Mouse (Mus musculus) cerebellum, postnatal 14 days (tissue): Measurements from ENCODE around the gene Tspyl1.
"Not testable (repeated sequence)": the region's sequence is repeated elsewhere in the genome, so short reads cannot be mapped to it uniquely, and the experiment has no call there.

Source experiments
- DNase-seq, 2 experiments: peaks; one replicate each; pipeline ENCODE4 v3.0.0; 2021; ENCODE audit warnings: mixed read lengths in 2 of 2

The Tspyl1 gene

GRCm38 (mm10) chr10:34281962-34282388, at the start of gene Tspyl1:
Gene Tspyl1, plus strand, starts transcription at chr10:34282190.
- peak; percentile 98 for DNase-seq

- DNase-seq: no peak
These were observed 48.6 kb upstream of the Tspyl1 start for GRCm38 (mm10) chr10:34233418-34233817.

GRCm38 (mm10) chr10:34233931-34234745, 47.9 kb upstream of the Tspyl1 start:
- no peak for DNase-seq

DNA sequence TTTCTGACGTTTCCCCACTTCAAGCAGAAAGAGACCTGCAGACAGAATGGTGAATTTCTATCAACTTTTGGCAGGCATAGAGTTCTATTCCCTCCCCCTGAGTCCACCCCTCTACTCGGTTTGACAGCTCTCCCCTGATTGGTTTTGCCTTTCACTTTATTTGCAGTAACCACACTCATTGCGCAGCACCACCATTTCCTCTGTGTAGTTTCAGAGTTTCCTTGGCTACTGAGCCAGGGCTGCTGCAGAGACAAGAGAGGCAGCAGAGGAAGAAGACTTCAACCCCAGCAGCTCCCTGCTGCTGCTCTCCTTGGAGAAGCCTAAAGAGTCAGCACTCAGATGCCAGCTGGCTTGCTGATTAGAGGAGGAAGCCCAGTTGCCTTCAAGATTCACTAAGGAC, 46.6 kb upstream of the Tspyl1 start:
- no peak for DNase-seq

- no peak for DNase-seq
These were observed 45.4 kb upstream of the Tspyl1 start for GRCm38 (mm10) chr10:34236569-34236968.

GRCm38 (mm10) chr10:34238536-34238935, 43.5 kb upstream of the Tspyl1 start:
- no peak for DNase-seq

- no peak for DNase-seq
These were observed 37.2 kb upstream of the Tspyl1 start for GRCm38 (mm10) chr10:34244745-34245144.

DNA sequence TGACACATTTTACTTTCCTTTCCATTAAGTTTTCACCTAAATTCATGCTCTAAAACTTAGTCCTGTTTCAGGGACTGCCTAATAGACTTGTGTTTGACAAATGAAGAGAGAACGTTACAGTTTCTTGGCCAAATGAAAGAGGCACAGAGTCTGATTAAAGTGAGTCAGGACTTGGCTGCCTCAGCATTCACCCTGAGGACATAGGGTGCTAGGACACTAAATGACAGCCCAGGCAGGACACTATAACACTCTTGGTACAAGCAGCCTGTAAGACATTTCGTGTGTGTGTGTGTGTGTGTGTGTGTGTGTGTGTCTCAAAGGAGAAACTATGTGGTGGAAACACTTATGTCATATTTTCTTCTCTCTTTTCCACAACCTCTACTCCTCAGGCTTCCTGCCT, 35.9 kb upstream of the Tspyl1 start:
- DNase-seq: no peak

DNA sequence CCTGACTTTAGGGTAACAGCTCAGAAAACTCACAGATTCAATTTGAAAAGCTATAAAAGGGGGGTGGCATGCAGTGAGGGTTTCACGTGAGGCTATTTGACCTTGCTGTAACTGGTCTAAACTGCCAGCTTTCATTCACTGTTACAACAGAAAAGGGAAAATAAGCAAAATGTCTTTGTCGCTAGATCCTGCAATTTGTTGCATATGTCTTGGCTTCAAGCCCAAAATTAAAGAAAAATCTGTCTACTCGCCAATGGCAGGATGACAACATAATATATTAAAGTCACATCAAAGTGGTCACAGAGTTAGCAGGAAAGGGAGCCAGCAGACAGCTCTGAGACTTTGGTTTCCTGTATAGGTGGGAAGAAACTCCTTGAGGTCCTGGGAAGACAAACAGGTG, 34.2 kb upstream of the Tspyl1 start:
- DNase-seq: no peak

DNA sequence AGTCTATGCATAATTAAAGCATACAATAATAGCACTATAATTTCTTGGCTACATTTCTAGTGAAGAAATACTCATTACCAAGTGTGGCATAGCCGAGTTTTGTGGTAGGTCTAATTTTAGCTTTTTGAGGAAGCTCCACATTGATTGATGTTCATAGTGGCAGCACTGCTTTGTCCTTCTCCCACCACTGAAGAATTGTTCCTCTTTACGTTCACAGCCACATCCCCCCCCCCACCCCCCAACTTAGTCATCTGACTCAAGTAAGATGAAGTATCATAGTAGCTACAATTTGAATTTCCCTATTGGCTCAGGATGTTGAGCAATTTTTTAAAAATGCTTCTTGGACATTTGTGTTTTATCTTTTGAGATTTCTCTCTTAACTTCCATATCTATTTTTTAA, 32.4 kb upstream of the Tspyl1 start:
- no peak for DNase-seq

GRCm38 (mm10) chr10:34252833-34253232, 29.2 kb upstream of the Tspyl1 start:
- not testable (repeated sequence) for DNase-seq

GRCm38 (mm10) chr10:34265106-34265505, 16.9 kb upstream of the Tspyl1 start:
- DNase-seq: no peak

DNA sequence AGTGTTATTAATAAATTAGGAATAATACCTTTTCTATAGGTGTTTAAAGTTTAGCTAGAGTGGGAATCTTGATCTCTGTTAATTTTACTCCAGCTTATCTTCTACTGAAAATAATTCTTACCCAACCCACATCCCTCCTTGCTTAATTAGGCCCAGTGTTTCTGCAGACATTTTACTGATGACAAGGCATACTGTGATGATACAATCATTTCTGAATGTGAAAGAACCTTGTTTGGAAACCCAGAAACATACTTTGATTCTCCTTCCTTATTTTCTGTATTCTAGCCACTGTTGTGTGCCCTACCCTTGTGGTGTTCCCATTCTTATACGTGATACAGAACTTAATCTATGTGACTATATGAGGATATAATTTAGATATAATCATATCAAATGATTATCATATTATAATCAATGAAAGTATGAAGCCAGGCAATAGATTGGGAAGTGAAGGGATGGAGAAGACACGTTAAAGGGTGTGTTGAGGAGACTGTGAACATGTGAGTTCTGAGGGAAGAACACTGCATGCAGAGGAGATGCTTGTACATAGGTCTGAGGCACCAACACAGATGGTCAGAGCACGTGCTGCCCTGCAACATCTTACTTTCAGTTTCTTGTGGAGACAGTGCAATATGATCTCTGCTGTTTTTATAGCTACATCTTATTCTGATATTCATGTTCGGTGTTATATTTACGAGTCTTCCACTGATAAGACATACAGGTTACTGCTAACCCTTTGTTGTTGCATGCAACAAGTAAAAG, 14.5 kb upstream of the Tspyl1 start:
- DNase-seq: no peak

- DNase-seq: peak; percentile 34 to 38
These were observed 10.3 kb upstream of the Tspyl1 start for GRCm38 (mm10) chr10:34271681-34272080.

DNA sequence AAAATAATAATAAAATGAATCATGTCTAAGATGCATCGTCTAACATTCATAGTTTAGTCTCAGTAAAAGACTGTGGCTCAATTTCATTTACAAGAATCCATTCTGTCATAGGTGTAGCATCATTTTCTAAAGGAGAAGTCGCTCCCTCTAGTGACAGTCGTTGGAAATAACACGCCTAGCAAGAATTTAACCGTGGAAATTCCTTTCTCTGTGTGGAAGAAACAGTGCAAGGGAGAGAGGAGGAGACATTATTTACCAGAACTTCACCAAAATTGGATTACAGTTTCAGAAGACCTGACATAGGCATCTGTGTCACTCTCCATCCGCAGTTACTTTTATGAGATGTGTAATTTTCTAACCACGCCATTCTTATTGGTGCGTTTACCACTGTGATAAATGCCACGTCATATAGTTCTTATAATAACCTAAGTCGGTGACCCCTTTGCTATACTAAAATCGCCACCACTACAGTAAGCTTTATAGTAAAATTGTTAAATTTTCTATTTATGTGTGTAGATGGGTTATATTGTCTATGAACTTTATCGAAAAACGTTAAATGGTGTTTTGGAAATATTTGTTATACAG, 1.3 kb upstream of the Tspyl1 start:
- peak; percentile 74 to 75 for DNase-seq

- DNase-seq: peak in 1 of 2 experiments; percentile 52
These were observed 604 bp upstream of the Tspyl1 start for GRCm38 (mm10) chr10:34281211-34281961.

DNA sequence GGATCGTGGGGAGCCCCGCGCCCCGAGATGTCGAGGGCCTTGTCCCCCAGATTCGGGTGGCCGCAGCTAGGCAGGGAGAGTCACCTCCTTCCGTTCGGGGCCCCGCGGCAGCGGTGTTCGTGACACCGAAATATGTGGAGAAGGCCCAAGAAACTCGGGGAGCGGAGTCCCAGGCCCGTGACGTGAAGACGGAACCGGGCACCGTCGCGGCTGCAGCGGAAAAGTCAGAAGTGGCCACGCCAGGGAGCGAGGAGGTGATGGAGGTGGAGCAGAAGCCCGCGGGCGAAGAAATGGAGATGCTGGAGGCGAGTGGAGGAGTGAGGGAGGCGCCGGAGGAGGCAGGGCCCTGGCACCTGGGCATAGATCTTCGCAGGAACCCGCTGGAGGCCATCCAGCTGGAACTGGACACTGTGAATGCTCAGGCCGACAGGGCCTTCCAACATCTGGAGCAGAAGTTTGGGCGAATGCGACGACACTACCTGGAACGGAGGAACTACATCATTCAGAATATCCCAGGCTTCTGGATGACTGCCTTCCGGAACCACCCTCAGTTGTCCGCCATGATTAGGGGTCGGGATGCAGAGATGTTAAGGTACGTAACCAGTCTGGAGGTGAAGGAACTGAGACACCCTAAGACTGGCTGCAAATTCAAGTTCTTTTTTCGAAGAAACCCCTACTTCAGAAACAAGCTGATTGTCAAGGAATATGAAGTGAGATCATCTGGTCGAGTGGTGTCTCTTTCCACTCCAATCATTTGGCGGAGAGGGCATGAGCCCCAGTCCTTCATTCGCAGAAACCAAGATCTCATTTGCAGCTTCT, 639 bp downstream of the Tspyl1 start:
- DNase-seq: peak; percentile 75 to 81

DNA sequence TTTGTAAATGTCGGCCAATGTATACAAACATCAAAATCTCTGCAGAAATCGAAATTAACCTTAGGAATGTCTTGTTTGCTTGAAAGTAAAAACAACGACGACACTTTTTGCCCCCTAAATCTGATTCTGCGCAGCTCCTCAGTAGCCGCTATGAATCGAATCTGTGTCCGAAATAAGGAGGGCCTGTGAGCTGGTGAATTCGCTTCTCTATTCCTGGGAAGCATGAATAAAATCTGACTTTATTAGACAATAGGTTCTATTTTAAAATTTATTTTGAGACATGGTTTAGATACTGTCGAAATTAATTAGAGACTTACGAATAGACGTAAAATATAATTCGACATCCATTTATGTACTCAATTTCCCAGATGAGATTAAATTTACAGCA, 14.9 kb downstream of the Tspyl1 start:
- peak in 1 of 2 experiments; percentile 52 for DNase-seq

GRCm38 (mm10) chr10:34297299-34297979, 15.4 kb downstream of the Tspyl1 start, which contains the start of gene Tspyl4:
Gene Tspyl4, plus strand, starts transcription at chr10:34297442.
- DNase-seq: peak; percentile 95 to 97

DNA sequence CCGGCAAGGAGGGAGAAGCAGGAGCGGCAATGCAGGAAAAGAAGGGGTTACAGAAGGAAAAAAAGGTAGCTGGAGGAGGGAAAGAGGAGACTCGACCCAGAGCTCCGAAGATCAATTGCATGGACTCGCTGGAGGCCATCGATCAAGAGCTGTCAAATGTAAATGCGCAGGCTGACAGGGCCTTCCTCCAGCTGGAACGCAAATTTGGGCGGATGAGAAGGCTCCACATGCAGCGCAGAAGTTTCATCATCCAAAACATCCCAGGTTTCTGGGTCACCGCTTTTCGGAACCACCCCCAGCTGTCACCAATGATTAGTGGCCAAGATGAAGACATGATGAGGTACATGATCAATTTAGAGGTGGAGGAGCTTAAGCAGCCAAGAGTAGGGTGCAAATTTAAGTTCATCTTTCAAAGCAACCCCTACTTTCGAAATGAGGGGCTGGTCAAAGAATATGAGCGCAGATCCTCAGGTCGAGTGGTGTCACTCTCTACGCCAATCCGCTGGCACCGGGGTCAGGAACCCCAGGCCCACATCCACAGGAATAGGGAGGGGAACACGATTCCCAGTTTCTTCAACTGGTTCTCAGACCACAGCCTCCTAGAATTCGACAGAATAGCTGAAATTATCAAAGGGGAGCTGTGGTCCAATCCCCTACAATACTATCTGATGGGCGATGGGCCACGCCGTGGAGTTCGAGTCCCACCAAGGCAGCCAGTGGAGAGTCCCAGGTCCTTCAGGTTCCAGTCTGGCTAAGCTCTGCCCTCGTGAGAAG, 16.2 kb downstream of the Tspyl1 start:
- peak; percentile 37 to 40 for DNase-seq
